Mouse (Mus musculus) cerebellum, adult (tissue): Measurements from ENCODE around the gene C5ar2.

Experiments
- ATAC-seq: cut with Nextera tagmentation; 2 replicates; pipeline ENCODE4 v1.9.2; 2017; ENCODE audit warnings: mild to moderate bottlenecking, moderate library complexity, mixed read lengths; ENCODE audit not compliant: insufficient number of reproducible peaks, low FRiP score, low TSS enrichment

C5ar2 gene

DNA sequence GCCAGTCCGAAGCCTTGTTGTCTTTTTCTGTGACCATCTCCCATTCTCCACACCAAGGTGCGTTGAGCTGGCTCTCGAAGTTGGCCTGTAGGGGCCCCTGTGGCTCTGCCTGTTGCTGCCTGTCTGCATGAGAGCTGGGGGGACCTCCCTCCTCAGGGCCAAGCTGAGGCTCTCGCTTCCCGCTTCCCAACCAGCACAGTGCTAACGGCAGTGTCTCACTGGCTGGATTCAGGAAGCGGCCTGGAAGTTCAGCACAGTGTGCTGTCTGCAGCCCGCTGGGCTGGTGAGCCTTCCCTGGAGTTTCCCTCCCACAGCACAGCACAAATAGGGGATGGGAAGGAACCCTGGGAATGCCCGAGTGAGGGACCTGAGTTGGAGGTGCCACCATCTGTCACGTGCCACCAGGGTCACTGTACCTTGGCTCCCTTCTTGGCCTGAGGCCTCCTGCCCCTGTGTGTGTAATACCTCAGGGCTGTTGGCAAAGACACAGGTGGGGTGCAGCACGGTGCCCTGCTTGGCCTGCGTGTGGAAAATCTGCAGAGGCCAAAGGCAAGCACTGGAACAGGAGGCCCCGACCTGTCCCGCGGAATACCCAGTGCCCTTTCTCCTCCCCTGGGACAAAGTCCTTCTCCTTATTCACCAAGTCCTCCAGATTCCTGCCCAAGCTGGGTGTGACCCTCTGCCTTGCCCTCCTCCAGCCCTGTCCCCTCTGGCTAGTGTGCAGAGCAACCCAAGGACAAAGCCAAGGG lies 41.0 kb downstream of the C5ar2 start:
- no peak for ATAC-seq

DNA sequence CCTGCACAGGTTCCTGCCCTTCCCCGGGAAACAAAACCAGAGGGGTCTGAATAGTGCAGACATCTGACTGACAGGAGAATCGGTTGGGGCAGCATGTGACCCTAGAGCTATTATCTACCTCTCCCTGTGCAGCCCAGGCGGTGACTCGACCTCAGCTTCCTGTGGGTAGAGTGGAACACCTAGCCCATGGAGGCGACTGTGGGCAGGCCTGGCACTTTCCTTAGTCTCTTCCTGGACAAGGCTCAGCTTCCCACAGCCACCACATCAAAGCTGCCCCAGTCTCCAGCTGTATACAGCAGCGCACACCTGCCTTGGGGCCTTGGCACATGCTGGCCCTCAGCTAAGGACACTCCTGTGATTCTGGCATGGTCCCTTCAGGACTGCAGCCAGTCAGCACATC lies 42.8 kb downstream of the C5ar2 start:
- no peak for ATAC-seq

DNA sequence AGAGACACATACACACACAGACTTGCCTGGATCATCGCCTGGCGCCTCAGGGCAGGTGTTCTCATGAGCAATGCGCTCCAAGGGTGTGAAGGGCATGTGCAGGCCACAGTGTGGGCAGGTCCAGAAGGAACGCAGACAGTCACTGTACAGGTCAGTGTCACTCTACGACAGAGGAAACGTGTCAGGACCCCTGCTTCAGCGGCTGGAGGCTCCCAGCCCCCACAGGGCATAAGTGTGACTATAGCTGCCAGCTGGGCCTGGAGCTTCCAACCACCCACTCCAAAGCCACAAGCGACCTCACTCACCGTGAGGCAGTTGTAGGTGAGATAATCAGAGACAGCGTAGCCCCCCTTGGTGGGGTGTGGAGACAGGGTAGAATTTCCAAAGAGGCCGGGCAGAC lies 45.4 kb downstream of the C5ar2 start:
- no peak for ATAC-seq

- no peak for ATAC-seq
Measured at GRCm38 (mm10) chr7:16197166-16197565, 46.8 kb downstream of the C5ar2 start.

- ATAC-seq, result no peak
Measured at GRCm38 (mm10) chr7:16196616-16197015, 47.3 kb downstream of the C5ar2 start.

DNA sequence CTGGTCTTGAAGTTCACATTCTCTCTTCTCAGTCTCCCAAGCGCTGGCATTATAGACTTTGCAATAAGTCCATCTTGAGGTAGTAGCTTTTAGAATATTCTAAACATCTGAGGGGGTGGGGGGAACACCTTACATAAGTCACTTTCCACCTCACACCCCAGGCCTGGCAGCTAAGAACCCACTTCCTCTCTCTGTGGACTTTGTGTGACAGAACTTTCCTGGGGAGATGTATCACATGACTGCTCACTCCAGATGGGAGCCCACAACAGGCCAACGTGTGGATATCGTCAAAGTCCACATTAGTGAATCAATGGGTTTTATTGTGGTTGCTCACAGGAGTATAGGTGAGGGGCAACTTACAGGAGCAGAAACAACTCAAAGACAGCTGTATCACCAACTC lies 50.3 kb downstream of the C5ar2 start:
- no peak for ATAC-seq

GRCm38 (mm10) chr7:16192315-16192714 lies 51.6 kb downstream of the C5ar2 start:
- ATAC-seq, result peak; percentile 58; the same call in 1 of the 2 replicates

DNA sequence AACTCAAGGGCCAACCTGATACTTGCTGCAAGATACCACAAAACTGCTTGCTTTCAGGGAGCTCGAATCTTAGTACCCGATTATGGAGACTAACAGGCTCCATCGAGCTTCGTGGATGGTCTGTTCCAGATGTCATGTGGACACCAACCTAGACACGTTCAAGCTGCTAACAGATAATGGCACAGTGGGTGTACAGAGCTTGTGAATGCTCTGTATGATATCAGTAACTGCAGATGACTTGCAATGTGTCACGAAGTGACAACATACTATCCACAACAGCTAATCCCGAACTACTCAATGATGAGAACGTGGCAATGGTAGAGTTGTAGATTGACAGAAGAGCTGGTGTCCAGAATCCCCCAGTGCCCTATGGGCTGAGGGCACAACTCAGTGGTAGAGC lies 56.5 kb downstream of the C5ar2 start:
- no peak for ATAC-seq
